Mouse (Mus musculus) heart, embryonic 16.5 days (tissue): ENCODE measurements at regions not wholly inside any gene's neighbourhood (a gene's known extent, or its start where the extent isn't known, plus 50 kb on each side); places are given as distances from the start of the nearest gene placed in this dataset.
A peak's percentile ranks its signal among the peaks of the same experiment; 100 is the strongest.

Experiments
- ATAC-seq: fragments of 200-750 bp; cut with Nextera tagmentation; replicated peaks from 2 replicates; pipeline ENCODE4 v1.8.0; 2017; ENCODE audit warnings: moderate number of reproducible peaks; ENCODE audit not compliant: insufficient read depth, low FRiP score; ENCODE audit errors: extremely low read depth
- H3K27ac ChIP-seq: fragments of 300-500 bp; sonication (generic); 2 replicates; pipeline ENCODE4 v1.5.1; 2014; ENCODE audit warnings: mild to moderate bottlenecking, low read length, control low read depth, moderate library complexity
- H3K27me3 ChIP-seq: fragments of 300-500 bp; sonication (generic); 2 replicates; pipeline ENCODE4 v1.6.1; 2014; ENCODE audit warnings: low read length, mixed read lengths; ENCODE audit not compliant: control insufficient read depth, insufficient read depth
- H3K36me3 ChIP-seq: fragments of 300-500 bp; sonication (generic); 2 replicates; pipeline ENCODE4 v1.6.1; 2014; ENCODE audit not compliant: control insufficient read depth, insufficient read depth
- H3K4me1 ChIP-seq: fragments of 300-500 bp; sonication (generic); 2 replicates; pipeline ENCODE4 v1.6.1; 2014; ENCODE audit warnings: low read length, mixed read lengths; ENCODE audit not compliant: control insufficient read depth, insufficient read depth
- H3K4me2 ChIP-seq: fragments of 300-500 bp; sonication (generic); 2 replicates; pipeline ENCODE4 v1.6.1; 2014; ENCODE audit warnings: low read depth, mild to moderate bottlenecking, control low read depth, low read length
- H3K4me3 ChIP-seq: fragments of 300-500 bp; sonication (generic); 2 replicates; pipeline ENCODE4 v1.5.1; 2014; ENCODE audit warnings: mild to moderate bottlenecking, control low read depth, low read length
- H3K9ac ChIP-seq: fragments of 300-500 bp; sonication (generic); 2 replicates; pipeline ENCODE4 v1.6.1; 2014; ENCODE audit warnings: low read length, control low read depth
- H3K9me3 ChIP-seq: fragments of 300-500 bp; sonication (generic); replicated peaks from 2 replicates; pipeline ENCODE4 v1.6.1; 2016; ENCODE audit warnings: low read length; ENCODE audit not compliant: control insufficient read depth
- WGBS: fragments of 180-500 bp; shearing (Covaris S2); extraction: QIAGEN DNeasy Blood & Tissue Kit; methylation state at CpG from one replicate; pipeline ENCODE4 v1.1.7; 2014; 5-methylcytosine and 5-hydroxymethylcytosine counted together

GRCm38 (mm10) chr2:160209589-160210264 lies 124.2 kb downstream of the Gm826 start:
- ATAC-seq, result no peak
- no peaks in the 10 kb centered on the region for H3K36me3 ChIP-seq

GRCm38 (mm10) chr2:160208295-160208694 lies 125.7 kb downstream of the Gm826 start:
- ATAC-seq, result no peak
- Histone ChIP-seq H3K4me2 (no peak overlapping the region), H3K9me3 (no peaks in the 10 kb centered on the region), H3K36me3 (no peaks in the 10 kb centered on the region), H3K9ac (no peak overlapping the region), H3K27me3 (no peaks in the 10 kb centered on the region), H3K4me1 (no peaks in the 10 kb centered on the region), H3K4me3 (no peak overlapping the region), H3K27ac (no peak overlapping the region)
- WGBS, result 43% methylated on average over 3 of the region's 3 CpGs

More at GRCm38 (mm10) chr2:160209589-160210264, 124.2 kb downstream of the Gm826 start:
- H3K4me1 ChIP-seq, result no peaks in the 10 kb centered on the region
- WGBS, result 85% methylated on average over 12 of the region's 12 CpGs
- no peak overlapping the region for H3K4me2 ChIP-seq
- H3K4me3 ChIP-seq, result no peak overlapping the region
- no peaks in the 10 kb centered on the region for H3K9me3 ChIP-seq
- no peaks in the 10 kb centered on the region for H3K27me3 ChIP-seq
- no peak overlapping the region for H3K9ac ChIP-seq
- H3K27ac ChIP-seq, result no peak overlapping the region

- Histone ChIP-seq H3K9ac (no peak overlapping the region), H3K27ac (no peak overlapping the region), H3K36me3 (no peaks in the 10 kb centered on the region), H3K4me3 (no peak overlapping the region), H3K27me3 (no peaks in the 10 kb centered on the region), H3K9me3 (no peaks in the 10 kb centered on the region), H3K4me1 (no peaks in the 10 kb centered on the region), H3K4me2 (no peak overlapping the region)
- no peak for ATAC-seq
- 49% methylated on average over 4 of the region's 4 CpGs for WGBS
These were observed 126.7 kb downstream of the Gm826 start for GRCm38 (mm10) chr2:160207226-160207625.

- ATAC-seq, result no peak
- WGBS, result 75% methylated on average over 4 of the region's 4 CpGs
- Histone ChIP-seq H3K36me3 (no peaks in the 10 kb centered on the region), H3K4me3 (no peak overlapping the region), H3K9ac (no peak overlapping the region), H3K27me3 (no peaks in the 10 kb centered on the region), H3K4me1 (no peaks in the 10 kb centered on the region), H3K27ac (no peak overlapping the region), H3K9me3 (no peaks in the 10 kb centered on the region), H3K4me2 (no peak overlapping the region)
These were observed 141.3 kb downstream of the Gm826 start for GRCm38 (mm10) chr2:160192661-160193060.

GRCm38 (mm10) chr2:160186106-160186505 lies 147.9 kb downstream of the Gm826 start:
- Histone ChIP-seq H3K9me3 (no peaks in the 10 kb centered on the region), H3K4me3 (no peak overlapping the region), H3K4me1 (no peaks in the 10 kb centered on the region), H3K27ac (no peak overlapping the region), H3K4me2 (no peak overlapping the region), H3K27me3 (no peaks in the 10 kb centered on the region), H3K36me3 (no peaks in the 10 kb centered on the region), H3K9ac (no peak overlapping the region)
- no peak for ATAC-seq
- 77% methylated on average over 5 of the region's 5 CpGs for WGBS

GRCm38 (mm10) chr2:160170975-160171515 lies 162.9 kb downstream of the Gm826 start:
- Histone ChIP-seq H3K4me1 (no peaks in the 10 kb centered on the region), H3K36me3 (no peaks in the 10 kb centered on the region), H3K4me2 (no peak overlapping the region), H3K27ac (no peak overlapping the region), H3K9ac (no peak overlapping the region), H3K4me3 (no peak overlapping the region), H3K27me3 (0 out of 2 replicates have a peak, but pooled peaks cover 2% of the 10 kb centered on the region), H3K9me3 (no peaks in the 10 kb centered on the region)
- no peak for ATAC-seq
- 64% methylated on average over 9 of the region's 9 CpGs for WGBS

GRCm38 (mm10) chr2:160158599-160159261 lies 175.2 kb downstream of the Gm826 start:
- ATAC-seq, result 0 out of 2 replicates have a peak, but pooled peaks have one; percentile 18
- Histone ChIP-seq H3K36me3 (no peaks in the 10 kb centered on the region), H3K4me1 (peaks cover 2% of the 10 kb centered on the region; the same call in 1 of the 2 replicates), H3K4me3 (no peak overlapping the region), H3K9me3 (no peaks in the 10 kb centered on the region), H3K27me3 (no peaks in the 10 kb centered on the region), H3K27ac (no peak overlapping the region), H3K4me2 (peak overlapping the region; percentile 1; the same call in 1 of the 2 replicates), H3K9ac (no peak overlapping the region)
- WGBS, result 57% methylated on average over 13 of the region's 13 CpGs

GRCm38 (mm10) chr2:160153781-160154180 lies 180.2 kb downstream of the Gm826 start:
- no peaks in the 10 kb centered on the region for H3K9me3 ChIP-seq
- no peak overlapping the region for H3K4me3 ChIP-seq
- peaks cover 2% of the 10 kb centered on the region; the same call in 1 of the 2 replicates for H3K4me1 ChIP-seq
- no peaks in the 10 kb centered on the region for H3K36me3 ChIP-seq
- no peak overlapping the region for H3K9ac ChIP-seq
- H3K4me2 ChIP-seq, result no peak overlapping the region
- H3K27ac ChIP-seq, result no peak overlapping the region
- ATAC-seq, result no peak
- H3K27me3 ChIP-seq, result no peaks in the 10 kb centered on the region; the same call in 1 of the 2 replicates
- 57% methylated on average over 6 of the region's 6 CpGs for WGBS

GRCm38 (mm10) chr2:160152101-160152500 lies 181.9 kb downstream of the Gm826 start:
- H3K36me3 ChIP-seq, result no peaks in the 10 kb centered on the region
- no peaks in the 10 kb centered on the region; the same call in 1 of the 2 replicates for H3K27me3 ChIP-seq
- no peak overlapping the region for H3K4me2 ChIP-seq
- no peak for ATAC-seq
- no peaks in the 10 kb centered on the region for H3K9me3 ChIP-seq
- H3K27ac ChIP-seq, result no peak overlapping the region
- no peak overlapping the region for H3K4me3 ChIP-seq
- H3K4me1 ChIP-seq, result no peaks in the 10 kb centered on the region
- 76% methylated on average over 3 of the region's 3 CpGs for WGBS
- H3K9ac ChIP-seq, result no peak overlapping the region
